Mouse (Mus musculus): Measurements from ENCODE around the gene Sh2d1b1. TPM values are rescaled to one million over a fixed set of nuclear protein-coding genes. Genes with fewer than 3 reads are reported as not detected.
"Not testable (repeated sequence)": the region's sequence is repeated elsewhere in the genome, so short reads cannot be mapped to it uniquely, and the experiment has no call there.

Gene Sh2d1b1
- not detected in 2 replicates for polyA plus RNA-seq (2016; fragmentation: Nextera tagmentation; extraction: Ambion mirVana)

- H3K36me3 ChIP-seq = no peaks in the 10 kb centered on the region
- H3K9me3 ChIP-seq (replicated peaks) = no peaks in the 10 kb centered on the region
- no peaks in the 10 kb centered on the region for H3K27me3 ChIP-seq
- H3K27ac ChIP-seq = no peak within 1 kb of the TSS
- no peak within 1 kb of the TSS for H3K4me3 ChIP-seq
- 96% methylated on average over 3 of the region's 3 CpGs for WGBS
- no peaks in the 10 kb centered on the region for H3K4me1 ChIP-seq
- H3K4me2 ChIP-seq (replicated peaks) = no peak within 1 kb of the TSS
- H3K9ac ChIP-seq = no peak within 1 kb of the TSS
- ATAC-seq (ENCODE audit: low FRiP score) = no peak
Measured at GRCm38 (mm10) chr1:170277016-170277415, at the start of gene Sh2d1b1. Gene Sh2d1b1 (plus strand): TSS chr1:170277320.

- 77% methylated on average over 5 of the region's 6 CpGs for WGBS
- H3K9ac ChIP-seq; H3K36me3 ChIP-seq; H3K4me2 ChIP-seq (replicated peaks); H3K4me1 ChIP-seq; H3K9me3 ChIP-seq (replicated peaks); H3K27ac ChIP-seq; H3K4me3 ChIP-seq; H3K27me3 ChIP-seq; ATAC-seq (ENCODE audit: low FRiP score): not testable (repeated sequence)
Measured at GRCm38 (mm10) chr1:170232688-170233087, 44.4 kb upstream of the Sh2d1b1 start, which contains the start of gene Sh2d1b2. Gene Sh2d1b2 (plus strand): TSS chr1:170232749.

- no peak overlapping the region for H3K4me2 ChIP-seq (replicated peaks)
- no peaks in the 10 kb centered on the region for H3K9me3 ChIP-seq (replicated peaks)
Measured at GRCm38 (mm10) chr1:170245016-170245415, 32.1 kb upstream of the Sh2d1b1 start.

GRCm38 (mm10) chr1:170254893-170255559 is 22.1 kb upstream of the Sh2d1b1 start:
- H3K27me3 ChIP-seq = 0 out of 2 replicates have a peak, but pooled peaks cover 2% of the 10 kb centered on the region
- H3K27ac ChIP-seq = no peak overlapping the region; the same call in 1 of the 2 replicates
- no peaks in the 10 kb centered on the region for H3K36me3 ChIP-seq
- H3K9ac ChIP-seq = peak overlapping the region; percentile 94
- peak overlapping the region; percentile 79 for H3K4me3 ChIP-seq
- H3K4me1 ChIP-seq = peaks cover 5% of the 10 kb centered on the region
- peak overlapping the region; percentile 77 for H3K4me2 ChIP-seq (replicated peaks)
- no peaks in the 10 kb centered on the region for H3K9me3 ChIP-seq (replicated peaks)
- WGBS = 29% methylated on average over 30 of the region's 30 CpGs
- ATAC-seq (ENCODE audit: low FRiP score) = peak; percentile 92

More at GRCm38 (mm10) chr1:170245016-170245415, 32.1 kb upstream of the Sh2d1b1 start:
- Histone ChIP-seq H3K36me3 (no peaks in the 10 kb centered on the region), H3K4me1 (no peaks in the 10 kb centered on the region), H3K4me3 (no peak overlapping the region), H3K27me3 (0 out of 2 replicates have a peak, but pooled peaks cover 5% of the 10 kb centered on the region), H3K27ac (no peak overlapping the region), H3K9ac (no peak overlapping the region)
- WGBS = 86% methylated on average over 3 of the region's 3 CpGs
- ATAC-seq (ENCODE audit: low FRiP score) = no peak

- 3% methylated on average over 32 of the region's 32 CpGs for WGBS
- Histone ChIP-seq H3K4me2 (replicated peaks) (peak overlapping the region; percentile 77), H3K27me3 (0 out of 2 replicates have a peak, but pooled peaks cover 2% of the 10 kb centered on the region), H3K4me1 (peaks cover 5% of the 10 kb centered on the region), H3K9ac (peak overlapping the region; percentile 94), H3K9me3 (replicated peaks) (no peaks in the 10 kb centered on the region), H3K36me3 (no peaks in the 10 kb centered on the region), H3K4me3 (peak overlapping the region; percentile 79), H3K27ac (no peak overlapping the region; the same call in 1 of the 2 replicates)
- ATAC-seq (ENCODE audit: low FRiP score) = peak; percentile 100
Measured at GRCm38 (mm10) chr1:170255560-170255910, 21.6 kb upstream of the Sh2d1b1 start.

GRCm38 (mm10) chr1:170270281-170270680 is 6.8 kb upstream of the Sh2d1b1 start:
- WGBS = 87% methylated on average over 6 of the region's 6 CpGs
- H3K27me3 ChIP-seq = no peaks in the 10 kb centered on the region
- no peak overlapping the region for H3K9ac ChIP-seq

GRCm38 (mm10) chr1:170270696-170271095 is 6.4 kb upstream of the Sh2d1b1 start:
- H3K9me3 ChIP-seq (replicated peaks) = no peaks in the 10 kb centered on the region
- H3K27me3 ChIP-seq = no peaks in the 10 kb centered on the region
- 84% methylated on average over 4 of the region's 4 CpGs for WGBS
- no peak overlapping the region for H3K9ac ChIP-seq
- no peak overlapping the region for H3K4me3 ChIP-seq
- H3K4me2 ChIP-seq (replicated peaks) = no peak overlapping the region
- no peaks in the 10 kb centered on the region for H3K36me3 ChIP-seq
- H3K4me1 ChIP-seq = no peaks in the 10 kb centered on the region
- no peak for ATAC-seq (ENCODE audit: low FRiP score)
- no peak overlapping the region for H3K27ac ChIP-seq

More at GRCm38 (mm10) chr1:170270281-170270680, 6.8 kb upstream of the Sh2d1b1 start:
- no peak overlapping the region for H3K27ac ChIP-seq
- H3K4me2 ChIP-seq (replicated peaks) = no peak overlapping the region
- ATAC-seq (ENCODE audit: low FRiP score) = no peak
- H3K4me1 ChIP-seq = no peaks in the 10 kb centered on the region
- H3K36me3 ChIP-seq = no peaks in the 10 kb centered on the region
- H3K4me3 ChIP-seq = no peak overlapping the region
- H3K9me3 ChIP-seq (replicated peaks) = no peaks in the 10 kb centered on the region

GRCm38 (mm10) chr1:170273252-170273651 is 3.9 kb upstream of the Sh2d1b1 start:
- Histone ChIP-seq H3K4me2 (replicated peaks) (no peak overlapping the region), H3K4me3 (no peak overlapping the region), H3K27ac (no peak overlapping the region), H3K4me1 (no peaks in the 10 kb centered on the region), H3K27me3 (no peaks in the 10 kb centered on the region), H3K9ac (no peak overlapping the region), H3K36me3 (no peaks in the 10 kb centered on the region), H3K9me3 (replicated peaks) (no peaks in the 10 kb centered on the region)
- no peak for ATAC-seq (ENCODE audit: low FRiP score)

- WGBS = 82% methylated on average over 4 of the region's 4 CpGs
- no peaks in the 10 kb centered on the region for H3K27me3 ChIP-seq
- no peak for ATAC-seq (ENCODE audit: low FRiP score)
Measured at GRCm38 (mm10) chr1:170282415-170283129, 5.5 kb downstream of the Sh2d1b1 start.

GRCm38 (mm10) chr1:170292239-170292951 is 15.3 kb downstream of the Sh2d1b1 start:
- H3K36me3 ChIP-seq = no peaks in the 10 kb centered on the region
- no peaks in the 10 kb centered on the region for H3K4me1 ChIP-seq
- H3K9me3 ChIP-seq (replicated peaks) = no peaks in the 10 kb centered on the region
- no peak overlapping the region for H3K9ac ChIP-seq
- H3K27ac ChIP-seq = no peak overlapping the region
- H3K4me3 ChIP-seq = no peak overlapping the region
- WGBS = 42% methylated on average over 9 of the region's 9 CpGs
- H3K4me2 ChIP-seq (replicated peaks) = no peak overlapping the region
- H3K27me3 ChIP-seq = no peaks in the 10 kb centered on the region
- ATAC-seq (ENCODE audit: low FRiP score) = 0 out of 2 replicates have a peak, but pooled peaks have one; percentile 38

More at GRCm38 (mm10) chr1:170282415-170283129, 5.5 kb downstream of the Sh2d1b1 start:
- H3K4me2 ChIP-seq (replicated peaks) = no peak overlapping the region
- H3K4me1 ChIP-seq = no peaks in the 10 kb centered on the region
- no peak overlapping the region for H3K27ac ChIP-seq
- no peak overlapping the region for H3K9ac ChIP-seq
- H3K4me3 ChIP-seq = no peak overlapping the region
- no peaks in the 10 kb centered on the region for H3K36me3 ChIP-seq
- H3K9me3 ChIP-seq (replicated peaks) = no peaks in the 10 kb centered on the region

GRCm38 (mm10) chr1:170293257-170293656 is 16.1 kb downstream of the Sh2d1b1 start:
- Histone ChIP-seq H3K4me2 (replicated peaks) (no peak overlapping the region), H3K36me3 (no peaks in the 10 kb centered on the region), H3K9me3 (replicated peaks) (no peaks in the 10 kb centered on the region), H3K4me1 (no peaks in the 10 kb centered on the region), H3K9ac (no peak overlapping the region), H3K27ac (no peak overlapping the region), H3K4me3 (no peak overlapping the region), H3K27me3 (no peaks in the 10 kb centered on the region)
- no peak for ATAC-seq (ENCODE audit: low FRiP score)
- WGBS = 80% methylated on average over 5 of the region's 5 CpGs
